Mouse (Mus musculus) mouse embryonic stem cell (cell line): ENCODE results near the gene Tecta.

Experiments used
- in situ Hi-C, 2 experiments: fragments of 300-500 bp; cut with MboI; formaldehyde crosslinking; loops; 1 replicate in 1 of 2; 3 replicates in 1 of 2; pipeline ENCODE4 v1.14.3; 2019 to 2020; ENCODE audit warnings: low sequenced_read_pairs in 2 of 2, low pct_unique_long_range_greater_than_20kb in 1 of 2, mixed read lengths in 1 of 2; ENCODE audit not compliant: unreplicated experiment in 1 of 2

Gene Tecta

GRCm38 (mm10) chr9:42394321-42394720 lies 5.4 kb downstream of the Tecta start:
- in situ Hi-C loops: no loop called here

GRCm38 (mm10) chr9:42392927-42393326 lies 6.8 kb downstream of the Tecta start:
- in situ Hi-C loops: no loop called here

DNA sequence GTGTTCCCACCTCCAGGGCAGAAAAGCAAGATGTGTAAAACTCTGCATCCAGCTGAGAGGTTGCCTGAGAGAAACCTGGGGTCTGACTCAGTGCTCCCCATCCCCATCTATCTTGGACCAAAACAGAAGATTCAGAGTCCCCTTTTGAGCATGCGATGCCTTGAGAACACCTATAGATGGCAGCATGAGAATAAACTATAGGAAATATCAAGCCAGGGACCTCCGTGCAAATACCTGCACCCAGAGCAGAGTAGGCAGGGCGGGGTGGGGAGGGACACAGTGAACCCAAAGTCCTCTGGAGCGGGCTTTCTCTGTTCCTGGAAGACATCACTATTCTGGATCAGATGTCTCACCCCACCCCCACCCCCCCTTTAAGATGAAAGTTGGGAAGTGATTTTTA lies 11.2 kb downstream of the Tecta start:
- in situ Hi-C loops: no loop called here

GRCm38 (mm10) chr9:42387038-42387437 lies 12.7 kb downstream of the Tecta start:
- in situ Hi-C loops: no loop called here

GRCm38 (mm10) chr9:42385656-42386055 lies 14.1 kb downstream of the Tecta start:
- in situ Hi-C loops: no loop called here

- in situ Hi-C loops: no loop called here
Measured at GRCm38 (mm10) chr9:42382628-42383347, 16.9 kb downstream of the Tecta start.

DNA sequence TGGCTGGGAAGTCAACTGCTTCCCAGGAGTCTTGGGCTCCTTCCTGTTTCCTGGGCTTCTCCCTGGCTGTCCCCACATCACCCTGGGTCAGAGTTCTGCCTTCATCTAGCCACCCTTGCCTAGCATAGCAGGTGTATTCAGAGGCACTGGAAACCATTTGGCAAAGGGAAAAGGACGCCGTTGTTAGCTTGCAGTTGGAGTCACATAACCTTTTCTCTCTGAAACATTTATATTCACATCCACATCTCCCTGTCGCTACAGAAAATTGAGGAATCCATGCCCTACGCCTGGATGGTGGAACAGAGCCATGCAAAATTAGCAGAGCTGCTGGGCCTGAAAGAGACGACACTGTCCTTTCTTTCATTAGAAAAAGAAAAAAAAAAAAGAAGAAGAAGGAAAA lies 17.7 kb downstream of the Tecta start:
- in situ Hi-C loops: no loop called here

GRCm38 (mm10) chr9:42378071-42378470 lies 21.7 kb downstream of the Tecta start:
- in situ Hi-C loops: no loop called here

GRCm38 (mm10) chr9:42377656-42378055 lies 22.1 kb downstream of the Tecta start:
- in situ Hi-C loops: no loop called here

DNA sequence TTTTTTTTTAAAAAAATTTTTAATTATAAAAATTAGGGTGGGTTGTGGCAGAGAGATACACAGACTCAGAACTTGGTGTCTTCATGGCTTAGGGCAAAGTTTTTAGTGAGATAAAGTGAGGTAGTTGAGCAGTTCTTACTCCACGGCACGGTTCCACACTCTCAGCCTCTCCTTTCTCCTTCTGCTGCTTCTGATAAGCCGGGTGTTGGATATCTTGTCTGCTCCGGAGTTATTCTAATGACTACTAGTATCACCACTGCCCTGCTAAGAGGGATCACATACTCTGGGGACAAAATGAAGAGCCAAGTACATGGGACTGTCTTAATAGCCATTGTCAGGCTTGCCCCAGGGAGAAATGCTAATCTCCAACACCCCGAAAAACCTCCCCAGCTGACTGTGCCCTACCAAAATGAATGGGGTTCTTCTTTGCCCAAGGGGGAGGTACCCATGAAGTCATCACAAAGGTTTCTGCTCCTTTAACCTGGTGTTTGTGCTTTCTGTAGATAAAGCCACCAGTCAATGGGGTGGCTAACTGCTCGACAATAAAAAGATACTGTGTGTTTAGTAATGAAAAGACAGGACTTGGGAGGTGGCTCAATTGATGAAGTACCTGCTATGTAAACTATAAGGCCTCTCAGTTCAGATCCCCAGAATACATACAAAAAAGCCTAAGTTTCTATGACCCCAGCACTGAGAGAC lies 27.9 kb downstream of the Tecta start:
- in situ Hi-C loops: no loop called here

- in situ Hi-C loops: no loop called here
Measured at GRCm38 (mm10) chr9:42357585-42357984, 42.1 kb downstream of the Tecta start.

DNA sequence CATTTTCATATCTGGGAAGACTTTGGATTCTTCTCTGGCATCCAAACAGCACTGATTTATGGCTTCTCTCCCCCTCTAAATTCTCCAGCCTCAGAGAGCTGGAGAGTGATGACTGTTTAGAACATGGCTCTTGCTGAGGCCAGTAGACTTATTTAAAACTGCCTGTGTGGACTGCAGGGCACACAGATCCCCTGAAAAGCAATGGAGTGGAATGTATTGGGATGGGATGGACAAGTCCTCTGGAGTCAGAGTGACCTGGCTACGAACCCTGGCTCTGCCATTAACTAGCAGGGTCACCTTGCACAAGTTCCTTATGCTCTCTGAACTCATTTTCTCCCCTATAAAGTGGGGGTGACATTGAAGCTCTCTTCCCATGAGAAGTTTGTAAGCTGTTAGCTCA lies 44.9 kb downstream of the Tecta start:
- in situ Hi-C loops: no loop called here

DNA sequence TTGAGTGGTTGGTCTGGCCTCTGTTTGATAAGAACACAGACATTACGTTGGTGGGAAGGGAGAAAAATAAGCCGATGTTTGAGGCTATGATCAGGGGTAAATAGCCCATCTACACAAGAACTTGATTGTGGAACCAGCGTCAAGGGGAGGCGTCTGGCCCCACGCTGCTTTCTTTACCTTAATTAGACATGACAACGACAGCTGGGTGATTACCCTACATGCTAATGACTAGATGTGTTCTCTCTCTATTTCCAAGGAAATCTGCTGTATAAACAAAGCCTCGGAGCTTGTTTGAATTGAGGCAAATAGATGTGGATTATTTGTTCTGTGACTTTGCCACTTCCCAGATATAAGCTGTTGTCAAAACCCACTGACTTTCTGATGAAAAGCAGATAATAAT lies 49.9 kb downstream of the Tecta start:
- in situ Hi-C loops: loop anchor here in 1 of 2 experiments (25.0 kb wide), 1 partner anchor 588 kb away; the partner anchor contains the start of gene Grik4

DNA sequence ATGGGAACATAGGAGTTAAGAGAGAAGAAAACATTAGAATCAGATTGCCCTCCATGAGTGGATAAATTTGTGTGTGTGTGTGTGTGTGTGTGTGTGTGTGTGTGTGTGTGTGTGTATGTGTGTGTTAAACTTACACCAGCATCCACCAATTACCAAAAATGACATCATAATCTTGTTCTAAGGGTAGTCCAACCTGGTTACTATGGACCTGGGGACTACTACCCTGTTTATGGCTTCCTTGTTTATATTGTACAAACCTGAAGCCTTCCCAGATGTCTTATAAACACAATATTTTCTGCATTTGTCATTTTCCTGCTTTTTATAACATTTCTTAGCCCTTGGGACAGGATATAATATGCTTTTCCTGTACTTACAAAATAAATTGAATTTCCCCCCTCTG lies 53.4 kb downstream of the Tecta start:
- in situ Hi-C loops: loop anchor here in 1 of 2 experiments (25.0 kb wide), 1 partner anchor 591 kb away; the partner anchor contains the start of gene Grik4

- in situ Hi-C loops: loop anchor here in 1 of 2 experiments (25.0 kb wide), 1 partner anchor 598 kb away; the partner anchor contains the start of gene Grik4
Measured at GRCm38 (mm10) chr9:42339151-42339550, 60.6 kb downstream of the Tecta start.

- in situ Hi-C loops: loop anchor here in 1 of 2 experiments (25.0 kb wide), 1 partner anchor 600 kb away; the partner anchor contains the start of gene Grik4
Measured at GRCm38 (mm10) chr9:42337026-42337425, 62.7 kb downstream of the Tecta start.

DNA sequence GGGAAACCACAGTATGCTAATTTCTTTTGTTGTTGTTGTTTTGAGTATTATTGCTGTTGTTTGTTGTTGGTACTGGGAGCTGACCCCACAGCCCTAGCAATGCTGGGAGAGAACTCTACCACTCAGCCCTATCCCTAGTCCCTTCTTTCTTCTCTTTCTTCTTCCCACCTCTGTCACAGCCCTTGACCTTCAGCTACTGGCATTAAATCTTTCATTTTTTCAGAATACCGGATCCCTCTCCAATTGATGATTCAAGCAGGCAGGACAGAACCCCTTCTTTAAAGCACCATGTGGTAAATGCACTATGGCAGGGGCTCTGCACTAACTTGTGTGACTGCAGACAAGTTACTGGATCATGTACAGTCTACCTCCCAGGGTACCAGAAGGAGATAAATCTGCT lies 63.2 kb downstream of the Tecta start:
- in situ Hi-C loops: loop anchor here in 1 of 2 experiments (25.0 kb wide), 1 partner anchor 601 kb away; the partner anchor contains the start of gene Grik4

GRCm38 (mm10) chr9:42334885-42335284 lies 64.8 kb downstream of the Tecta start:
- in situ Hi-C loops: loop anchor here in 1 of 2 experiments (25.0 kb wide), 1 partner anchor 602 kb away; the partner anchor contains the start of gene Grik4

DNA sequence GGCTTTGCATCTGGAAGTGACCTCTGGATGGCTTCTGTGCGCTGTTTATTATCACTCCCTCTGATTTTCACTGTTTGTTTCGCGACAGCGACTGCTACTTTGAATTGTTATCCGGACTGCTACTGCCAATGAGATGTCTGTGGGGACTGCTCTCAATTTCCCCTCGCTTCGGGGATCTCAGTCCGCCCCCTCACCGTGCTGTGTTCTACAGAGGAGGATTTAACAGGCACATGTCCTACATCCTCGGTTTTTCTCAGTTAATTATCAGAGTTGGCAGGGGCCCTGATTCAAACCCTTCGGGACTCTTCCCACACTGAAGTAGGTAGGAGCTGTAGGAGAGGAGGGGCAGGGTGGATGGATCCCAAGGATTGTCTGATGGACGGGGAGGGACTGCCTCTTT lies 67.0 kb downstream of the Tecta start:
- in situ Hi-C loops: loop anchor here in 1 of 2 experiments (25.0 kb wide), 1 partner anchor 605 kb away; the partner anchor contains the start of gene Grik4
